Mouse (Mus musculus) cerebellum, adult 18-20 months (tissue): ENCODE measurements at regions not wholly inside any gene's neighbourhood (a gene's known extent, or its start where the extent isn't known, plus 50 kb on each side); places are given as distances from the start of the nearest gene placed in this dataset.

Experiments
- DNase-seq, 2 experiments: peaks; one replicate each; pipeline ENCODE4 v3.0.0; 2021

DNA sequence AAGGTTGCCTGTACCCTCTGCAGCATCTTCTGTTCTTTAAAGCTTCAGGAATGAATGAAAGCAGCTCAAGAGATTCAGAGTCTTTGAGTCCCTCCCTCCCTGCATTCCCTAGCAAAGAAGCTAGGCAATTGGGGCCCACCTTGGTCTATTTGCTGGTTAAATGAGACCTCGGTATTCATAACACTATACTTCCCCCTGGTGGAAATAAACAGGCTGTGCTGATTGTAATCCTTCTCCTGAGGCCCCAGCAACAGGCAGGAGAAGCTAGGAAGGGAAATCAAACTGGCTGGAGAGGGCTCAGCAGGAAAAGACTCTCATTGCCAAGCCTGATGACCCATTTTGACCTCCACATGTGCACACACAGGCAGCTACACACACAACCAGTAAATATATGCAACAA lies 137.1 kb downstream of the Sh3bp4 start:
- DNase-seq: no peak

GRCm38 (mm10) chr1:89211116-89211515 lies 140.9 kb downstream of the Sh3bp4 start:
- DNase-seq: no peak

- no peak for DNase-seq
Measured at GRCm38 (mm10) chr1:89228426-89228825, 158.2 kb downstream of the Sh3bp4 start.

DNA sequence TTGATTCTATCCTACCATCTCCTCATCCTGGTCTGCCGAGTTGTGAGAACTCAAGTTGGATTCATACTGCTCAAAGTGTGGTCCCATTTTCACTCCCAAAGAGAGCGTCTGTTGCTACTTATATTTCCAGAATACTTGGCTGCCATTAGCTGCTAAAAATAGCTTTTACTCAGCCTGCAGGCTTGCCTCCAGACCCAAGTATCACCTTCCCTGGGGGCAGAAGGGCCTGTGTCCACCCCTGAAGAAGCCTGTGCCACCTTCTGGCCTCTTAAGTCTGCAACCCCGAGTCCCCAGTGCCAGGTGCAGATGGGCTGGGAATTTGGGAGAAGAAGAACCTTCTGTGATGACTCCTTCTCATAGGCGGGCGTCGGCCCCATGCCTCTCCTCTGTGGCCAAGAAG lies 161.5 kb downstream of the Sh3bp4 start:
- no peak for DNase-seq

GRCm38 (mm10) chr1:89232391-89232790 lies 162.2 kb downstream of the Sh3bp4 start:
- no peak for DNase-seq

- DNase-seq: no peak
Measured at GRCm38 (mm10) chr1:89234895-89235294, 164.7 kb downstream of the Sh3bp4 start.

- peak; percentile 63 to 72 for DNase-seq
Measured at GRCm38 (mm10) chr1:89235296-89235695, 165.1 kb downstream of the Sh3bp4 start.

- DNase-seq: no peak
Measured at GRCm38 (mm10) chr1:89237696-89238095, 167.5 kb downstream of the Sh3bp4 start.

GRCm38 (mm10) chr1:89244598-89244997 lies 174.4 kb downstream of the Sh3bp4 start:
- no peak for DNase-seq

DNA sequence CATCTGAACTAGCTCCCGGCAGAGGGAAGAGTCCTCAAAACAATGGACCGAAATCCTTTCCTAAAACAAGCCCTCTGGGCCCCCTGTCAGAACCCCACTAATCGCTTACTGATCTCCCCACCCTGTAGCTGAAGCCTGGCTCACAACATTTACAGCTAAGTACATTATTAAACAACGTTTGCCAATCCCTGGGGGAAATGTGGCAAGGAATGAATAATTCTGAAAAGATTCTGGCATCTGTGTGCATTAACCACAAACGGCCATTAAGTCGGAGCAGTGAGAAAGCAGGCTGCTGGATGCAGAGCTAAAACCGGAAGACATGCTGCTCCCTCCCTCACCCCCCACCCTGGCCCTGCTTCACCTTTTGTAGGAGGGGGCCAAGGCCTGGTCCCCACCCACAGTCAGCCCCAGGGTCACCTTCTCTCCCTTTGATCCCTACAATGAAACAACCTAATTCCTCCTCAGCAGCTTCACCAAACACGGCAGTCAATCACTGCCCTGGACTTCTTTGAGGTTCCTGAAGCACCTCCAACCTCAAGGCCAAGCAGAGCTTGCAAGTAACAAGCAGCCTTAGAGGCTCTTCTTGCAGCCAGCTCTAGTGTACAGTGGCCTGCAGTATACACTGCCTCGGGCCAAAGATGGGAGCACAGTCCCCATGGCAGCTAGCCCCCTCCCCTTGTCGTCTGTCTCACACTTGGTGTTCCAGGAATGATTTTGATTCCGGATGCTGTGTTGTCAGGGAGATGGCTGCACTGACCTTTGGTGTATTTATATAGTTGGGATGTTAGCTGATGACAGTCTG lies 175.2 kb downstream of the Sh3bp4 start:
- DNase-seq: no peak

DNA sequence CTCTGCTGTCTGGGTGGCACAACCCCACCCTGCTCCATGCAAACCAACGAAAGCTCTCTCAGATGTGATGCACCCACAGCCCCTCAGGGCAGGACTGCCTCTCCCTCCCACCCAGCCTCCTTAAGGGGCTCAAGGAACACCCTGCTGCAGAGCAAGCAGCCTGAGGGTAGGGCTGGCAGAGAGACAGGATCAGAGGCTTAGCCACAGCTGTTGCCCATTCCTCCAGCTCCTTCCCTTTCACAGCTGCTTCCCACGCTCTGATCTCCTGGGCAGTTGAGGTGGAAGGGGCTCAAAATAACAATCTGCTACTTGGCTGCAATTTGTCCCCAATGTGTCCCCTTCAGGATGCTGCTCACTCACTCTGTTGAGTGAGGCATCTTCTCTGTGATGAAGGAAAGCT lies 181.5 kb downstream of the Sh3bp4 start:
- DNase-seq: no peak

- DNase-seq: no peak
Measured at GRCm38 (mm10) chr1:89252528-89252927, 182.3 kb downstream of the Sh3bp4 start.

DNA sequence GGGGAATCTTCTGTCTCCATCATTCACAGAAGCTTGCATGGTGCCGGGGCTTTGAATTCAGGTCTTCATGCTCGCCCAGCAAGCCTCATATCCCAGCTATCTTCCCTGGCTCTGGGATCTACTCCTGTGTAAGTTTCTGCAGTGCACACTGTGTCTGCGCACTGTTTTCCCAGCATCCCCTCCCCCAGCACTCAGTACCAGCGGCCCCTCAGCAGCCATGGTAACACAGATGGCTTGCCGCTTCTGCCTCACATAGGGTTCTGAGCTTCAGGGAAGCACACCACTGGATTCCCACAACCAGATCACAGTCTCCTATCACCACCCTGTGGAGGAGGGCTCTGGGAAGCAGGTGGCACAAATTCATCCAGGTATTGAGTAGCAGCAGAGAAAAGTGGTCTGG lies 187.7 kb downstream of the Sh3bp4 start:
- no peak for DNase-seq

DNA sequence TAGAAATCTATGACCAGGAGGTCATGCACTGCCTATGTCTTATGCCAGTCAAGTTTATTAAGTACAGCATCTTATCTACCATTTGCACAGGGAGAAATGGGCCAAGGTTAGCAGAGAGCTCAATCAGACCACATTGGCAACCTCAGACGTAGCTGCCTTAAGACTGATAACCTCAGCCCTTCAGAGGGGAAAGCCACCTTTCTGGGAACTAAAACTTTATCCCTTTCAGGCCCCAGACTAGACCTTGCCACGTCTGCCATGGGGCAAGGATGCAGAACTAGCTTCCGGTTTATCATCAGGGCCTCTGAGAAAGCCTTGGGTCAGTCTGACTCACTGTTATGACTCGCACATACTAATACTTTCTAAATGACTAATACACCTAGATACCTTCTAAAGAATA lies 188.8 kb upstream of the Agap1 start:
- no peak for DNase-seq

- no peak for DNase-seq
Measured at GRCm38 (mm10) chr1:89268806-89269205, 185.8 kb upstream of the Agap1 start.

- no peak for DNase-seq
Measured at GRCm38 (mm10) chr1:89271743-89272142, 182.9 kb upstream of the Agap1 start.

DNA sequence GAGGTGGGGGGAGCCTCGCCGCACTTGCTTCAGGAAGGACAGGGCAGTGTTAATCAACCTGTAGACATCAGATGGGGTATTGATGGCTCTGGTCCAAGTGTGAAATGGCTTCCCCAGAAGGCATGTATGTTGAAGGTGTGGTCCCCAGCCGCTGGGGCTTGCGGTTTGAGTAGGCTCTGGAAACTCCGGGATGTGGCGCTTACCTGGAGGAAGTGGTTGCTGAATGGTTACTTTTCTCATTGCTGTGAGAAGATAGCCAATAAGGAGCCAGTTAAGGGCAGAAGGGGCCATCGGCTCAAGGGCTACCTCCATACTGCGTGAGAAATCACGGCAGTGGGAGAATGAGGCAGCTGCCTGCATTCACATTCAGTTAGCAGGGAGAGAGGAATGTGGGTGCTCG lies 181.6 kb upstream of the Agap1 start:
- DNase-seq: no peak

DNA sequence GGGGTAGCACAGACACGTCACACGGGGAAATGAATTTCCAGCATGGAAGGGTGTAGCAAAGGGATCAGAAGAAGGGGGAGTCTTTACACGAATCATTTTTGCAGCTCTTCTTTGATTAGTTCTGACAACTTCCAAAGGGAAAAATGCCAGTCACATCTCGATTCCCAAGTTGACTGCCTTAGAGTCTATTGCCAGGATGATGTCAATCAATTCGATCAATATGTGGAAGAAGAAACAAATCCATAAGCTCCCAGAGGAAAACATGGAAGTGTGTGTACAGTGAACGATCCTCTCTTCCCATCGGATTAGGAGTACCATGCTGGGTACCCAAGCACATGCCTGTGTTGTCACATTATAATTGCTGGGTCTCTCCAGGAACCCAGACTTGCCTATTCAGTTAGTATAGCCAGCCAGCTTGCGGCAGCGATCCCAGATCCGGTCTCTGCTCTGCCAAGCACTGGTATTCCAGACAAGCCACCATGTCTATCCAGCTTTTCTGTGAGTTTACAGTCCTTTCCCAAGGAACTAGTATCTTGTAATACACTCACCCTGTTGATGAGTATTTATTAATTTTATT lies 180.7 kb upstream of the Agap1 start:
- DNase-seq: no peak

- no peak for DNase-seq
Measured at GRCm38 (mm10) chr1:89279382-89279781, 175.2 kb upstream of the Agap1 start.

DNA sequence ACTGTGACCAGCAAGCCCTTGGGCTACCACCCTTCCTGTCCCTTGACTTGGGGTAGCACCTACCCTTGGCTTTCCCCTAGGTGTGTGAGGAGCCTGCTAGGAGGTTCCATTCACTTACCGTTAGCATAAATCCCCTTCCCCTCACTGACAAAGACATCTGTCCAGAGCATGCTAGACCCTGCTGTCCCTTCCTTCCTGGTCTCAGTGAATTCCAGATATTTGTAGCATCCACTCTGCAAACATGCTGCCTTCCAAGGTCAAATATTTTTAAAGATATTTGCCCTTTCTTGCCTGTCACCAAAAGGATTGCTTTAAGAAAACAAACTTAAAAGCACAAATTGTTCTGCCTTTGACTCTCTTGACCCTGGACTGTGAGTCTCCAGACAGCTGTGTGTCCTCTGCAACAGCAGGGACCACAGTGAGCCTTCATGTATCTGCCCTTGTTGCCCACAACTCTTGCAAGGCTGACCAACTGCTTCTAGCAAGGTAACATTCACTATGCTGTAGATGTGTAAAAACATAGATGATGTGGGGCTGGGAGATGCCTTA lies 173.4 kb upstream of the Agap1 start:
- no peak for DNase-seq

DNA sequence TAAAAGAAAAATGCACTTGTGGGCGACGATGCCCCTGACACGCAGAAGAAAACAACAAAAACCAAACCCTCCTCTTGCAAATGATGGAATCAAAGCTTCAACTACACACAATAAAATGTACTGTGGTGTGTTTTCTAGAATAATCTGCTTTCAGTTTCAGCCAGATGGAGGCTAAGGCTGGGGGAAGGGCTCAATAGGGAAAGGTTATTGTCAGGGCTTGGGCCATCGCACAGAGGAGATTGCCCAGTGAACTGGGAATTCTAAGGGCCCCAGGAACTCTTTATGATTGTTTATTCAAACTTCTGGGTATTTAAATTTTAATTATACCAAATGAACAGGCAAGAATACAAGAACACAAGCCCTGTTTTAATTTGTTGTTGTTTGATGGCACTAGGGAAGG lies 169.6 kb upstream of the Agap1 start:
- no peak for DNase-seq

DNA sequence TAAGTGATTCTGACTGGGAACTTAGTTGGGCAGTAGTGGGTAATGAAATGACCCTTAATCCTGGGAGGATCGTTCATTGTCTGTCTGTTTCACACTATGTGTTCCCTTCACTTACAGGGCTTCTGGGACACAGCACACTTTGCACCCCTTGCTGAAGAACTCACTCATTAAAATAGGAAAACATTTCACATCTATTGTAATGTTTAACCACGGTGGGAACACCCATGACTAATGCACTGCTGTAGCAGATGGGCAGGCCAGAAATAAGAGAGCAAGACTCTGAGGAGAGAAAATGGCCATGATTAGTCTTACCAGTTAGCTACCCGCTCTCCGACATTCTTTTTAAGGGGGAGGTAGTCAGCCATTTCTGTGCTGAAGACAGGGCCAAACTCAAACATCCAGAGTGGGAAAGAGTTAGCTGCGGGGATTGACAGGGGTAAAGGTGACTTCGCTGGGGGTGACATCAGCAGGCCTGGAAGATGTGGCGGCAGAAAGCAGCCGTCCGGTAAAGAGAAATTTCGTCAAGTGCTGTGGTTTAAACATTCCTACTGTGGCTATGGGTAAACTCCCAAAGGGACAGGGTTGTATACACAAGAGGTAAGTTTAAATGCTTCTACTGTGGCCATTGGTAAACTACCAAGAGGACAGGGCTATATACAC lies 167.3 kb upstream of the Agap1 start:
- DNase-seq: no peak

- no peak for DNase-seq
Measured at GRCm38 (mm10) chr1:89288001-89288400, 166.6 kb upstream of the Agap1 start.

DNA sequence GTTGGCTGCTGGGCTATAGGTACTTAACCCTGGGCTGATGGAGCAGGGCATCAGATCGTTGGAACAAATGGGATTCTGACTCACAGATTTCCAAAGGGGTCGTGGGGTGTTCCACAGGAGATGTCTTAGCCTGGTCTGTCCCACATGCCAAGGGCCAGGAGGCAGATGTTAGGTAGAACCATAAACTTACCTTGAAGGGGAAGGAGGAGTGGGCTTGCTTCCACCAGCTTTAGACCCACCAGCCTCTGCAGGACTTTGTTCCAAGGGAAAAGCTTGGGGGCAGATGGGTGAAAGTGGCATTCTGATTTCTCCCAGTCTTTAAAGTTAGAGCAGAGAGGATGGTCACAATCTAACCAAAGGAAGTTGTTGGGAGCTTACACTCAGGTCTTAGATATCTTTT lies 165.7 kb upstream of the Agap1 start:
- no peak for DNase-seq
